Mouse (Mus musculus) lung, postnatal 25 days (tissue): ENCODE measurements around the gene Hsd17b14.
"Not testable (repeated sequence)": the region's sequence is repeated elsewhere in the genome, so short reads cannot be mapped to it uniquely, and the experiment has no call there.

ENCODE experiments used
- DNase-seq: peaks from one replicate; pipeline ENCODE4 v3.0.0; 2022; ENCODE audit warnings: low spot score

The Hsd17b14 gene

GRCm38 (mm10) chr7:45554744-45555143 lies at the start of gene Hsd17b14:
TSS of gene Hsd17b14 (plus strand) at chr7:45554893.
- DNase-seq, result no peak

- DNase-seq, result no peak
Observed at GRCm38 (mm10) chr7:45507583-45507982, 47.1 kb upstream of the Hsd17b14 start.

GRCm38 (mm10) chr7:45508561-45508960 lies 46.1 kb upstream of the Hsd17b14 start:
- no peak for DNase-seq

- no peak for DNase-seq
Observed at GRCm38 (mm10) chr7:45509181-45509882, 45.4 kb upstream of the Hsd17b14 start.

- DNase-seq, result peak; percentile 96
Observed at GRCm38 (mm10) chr7:45509912-45510787, 44.5 kb upstream of the Hsd17b14 start, which contains the start of gene Nucb1. TSS of gene Nucb1 (minus strand) at chr7:45510406.

- DNase-seq, result no peak
Observed at GRCm38 (mm10) chr7:45514411-45514810, 40.3 kb upstream of the Hsd17b14 start.

GRCm38 (mm10) chr7:45515436-45515835 lies 39.3 kb upstream of the Hsd17b14 start:
- no peak for DNase-seq

- not testable (repeated sequence) for DNase-seq
Observed at GRCm38 (mm10) chr7:45516846-45517245, 37.8 kb upstream of the Hsd17b14 start.

- no peak for DNase-seq
Observed at GRCm38 (mm10) chr7:45518618-45519017, 36.1 kb upstream of the Hsd17b14 start.

- no peak for DNase-seq
Observed at GRCm38 (mm10) chr7:45519345-45520120, 35.2 kb upstream of the Hsd17b14 start.

- DNase-seq, result no peak
Observed at GRCm38 (mm10) chr7:45520605-45521004, 34.1 kb upstream of the Hsd17b14 start.

- DNase-seq, result peak; percentile 93
Observed at GRCm38 (mm10) chr7:45521728-45522184, 32.9 kb upstream of the Hsd17b14 start.

GRCm38 (mm10) chr7:45522194-45522752 lies 32.4 kb upstream of the Hsd17b14 start:
- no peak for DNase-seq

- no peak for DNase-seq
Observed at GRCm38 (mm10) chr7:45522957-45523676, 31.6 kb upstream of the Hsd17b14 start.

- DNase-seq, result no peak
Observed at GRCm38 (mm10) chr7:45523678-45524170, 31.0 kb upstream of the Hsd17b14 start.

- peak; percentile 62 for DNase-seq
Observed at GRCm38 (mm10) chr7:45524841-45525621, 29.7 kb upstream of the Hsd17b14 start.

- DNase-seq, result peak; percentile 97
Observed at GRCm38 (mm10) chr7:45525809-45526473, 28.8 kb upstream of the Hsd17b14 start, which contains the start of the genes Ppp1r15a and Plekha4. TSS of gene Ppp1r15a (minus strand) at chr7:45526268. TSS of gene Plekha4 (plus strand) at chr7:45526330.

- peak; percentile 58 for DNase-seq
Observed at GRCm38 (mm10) chr7:45526474-45527120, 28.1 kb upstream of the Hsd17b14 start.

GRCm38 (mm10) chr7:45527169-45527568 lies 27.5 kb upstream of the Hsd17b14 start:
- DNase-seq, result not testable (repeated sequence)
